Mouse (Mus musculus) MEL (cell line): ENCODE measurements at regions not wholly inside any gene's neighbourhood (a gene's known extent, or its start where the extent isn't known, plus 50 kb on each side); places are given as distances from the start of the nearest gene placed in this dataset.

Experiments
- CHD2 ChIP-seq: IDR thresholded peaks from 2 replicates; pipeline ENCODE4 v1.6.1; 2011; ENCODE audit warnings: low read length, improper control_type of control experiment
- CTCF ChIP-seq, 3 experiments: IDR thresholded peaks in 2 of 3; conservative IDR thresholded peaks in 1 of 3; 2 replicates each; pipeline ENCODE4 v1.5.1; 2011 to 2012; ENCODE audit warnings: low read length in 3 of 3, low read depth in 2 of 3, mild to moderate bottlenecking in 2 of 3, improper control_type of control experiment in 1 of 3, inconsistent platforms in 1 of 3, mixed read lengths in 1 of 3, moderate library complexity in 1 of 3; ENCODE audit not compliant: control insufficient read depth in 1 of 3, insufficient read depth in 1 of 3, poor library complexity in 1 of 3, severe bottlenecking in 1 of 3
- E2F4 ChIP-seq: IDR thresholded peaks from 2 replicates; pipeline ENCODE4 v1.6.1; 2011; ENCODE audit warnings: low read depth, low read length, improper control_type of control experiment, borderline replicate concordance
- GATA1 ChIP-seq: IDR thresholded peaks from 2 replicates; pipeline ENCODE4 v1.6.1; 2011; ENCODE audit warnings: low read depth, low read length, improper control_type of control experiment
- MEF2A ChIP-seq: IDR thresholded peaks from 2 replicates; pipeline ENCODE4 v1.6.1; 2014; ENCODE audit warnings: low read depth, mild to moderate bottlenecking, inconsistent platforms, low read length, improper control_type of control experiment; ENCODE audit not compliant: poor library complexity, insufficient replicate concordance, severe bottlenecking; ENCODE audit errors: extremely low read depth
- MYB ChIP-seq: IDR thresholded peaks from 2 replicates; pipeline ENCODE4 v1.6.1; 2011; ENCODE audit warnings: mild to moderate bottlenecking, low read depth, low read length, improper control_type of control experiment
- TAL1 ChIP-seq: IDR thresholded peaks from 2 replicates; pipeline ENCODE4 v1.6.1; 2012; ENCODE audit warnings: mild to moderate bottlenecking, inconsistent platforms, low read length, moderate library complexity, mixed read lengths

DNA sequence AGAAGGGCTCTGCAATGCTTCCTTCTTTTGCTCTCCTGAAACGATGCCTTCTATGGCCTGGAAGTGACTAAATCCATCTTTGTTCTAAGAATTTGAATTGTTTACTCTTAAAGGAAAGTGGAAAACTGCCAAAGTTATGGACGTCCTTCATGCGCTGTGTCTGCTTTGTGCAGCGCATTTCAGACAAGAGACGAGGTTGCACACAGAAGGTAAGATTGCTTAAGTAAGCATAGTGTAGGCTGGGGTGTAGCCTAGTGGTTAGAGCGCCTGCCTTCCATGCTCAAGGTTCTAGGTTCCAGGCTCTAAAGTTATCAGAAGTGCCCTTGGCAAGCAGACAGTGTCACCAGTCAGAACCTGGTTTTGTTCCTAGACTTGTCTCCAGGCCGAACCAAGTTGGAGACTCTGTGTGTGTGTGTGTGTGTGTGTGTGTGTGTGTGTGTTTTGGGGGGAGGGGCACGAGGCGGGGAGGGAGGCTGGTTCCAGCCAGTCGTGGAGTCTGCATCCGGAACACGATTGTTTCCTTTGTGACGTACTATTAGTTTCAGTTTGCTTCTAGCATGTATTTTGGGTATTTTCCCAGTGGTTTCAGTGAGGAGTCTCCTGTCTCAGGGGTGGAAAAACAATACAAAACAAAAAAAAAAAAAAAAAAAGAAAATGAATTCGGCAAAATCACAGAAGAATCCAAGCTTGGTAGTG is 166.4 kb upstream of the Foxn2 start:
- TF ChIP-seq CHD2 (no peak), TAL1 (no peak), CTCF (IDR thresholded peaks at IDR 0.05 in 2 of 3, conservative IDR thresholded peaks at IDR 0.05 in 1 of 3; ENCODE audit: control insufficient read depth in 1 of 3, insufficient read depth in 1 of 3, low read depth in 2 of 3, low read length in 3 of 3, poor library complexity in 1 of 3, severe bottlenecking in 1 of 3) (no peak), MEF2A (no peak), MYB (no peak), E2F4 (no peak), GATA1 (no peak)
